Mouse (Mus musculus): ENCODE data around the gene Add3.
"Not testable (repeated sequence)": the region's sequence is repeated elsewhere in the genome, so short reads cannot be mapped to it uniquely, and the experiment has no call there.

The Add3 gene

DNA sequence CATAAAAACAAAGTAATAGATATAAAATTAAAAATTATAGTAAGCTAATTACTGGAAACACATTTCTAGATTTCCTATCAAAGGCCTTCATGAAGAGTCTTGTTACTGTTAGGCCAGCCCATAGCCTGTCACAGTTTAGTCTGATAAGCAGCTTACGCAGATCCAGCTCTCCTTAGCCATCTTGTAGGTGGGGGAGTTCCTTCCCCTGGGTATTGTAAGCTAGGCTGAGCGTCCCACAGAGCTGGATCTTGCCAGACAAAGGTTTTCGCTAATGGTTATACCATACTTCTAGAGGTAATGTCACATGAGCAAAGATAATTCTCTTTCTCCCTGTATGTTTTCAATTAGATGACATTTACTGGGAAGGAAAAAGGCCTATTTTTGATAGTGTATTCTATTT is 50.0 kb downstream of the Add3 start:
- in situ Hi-C loops (cut with MboI; ENCODE audit: low sequenced_read_pairs): no loop called here

DNA sequence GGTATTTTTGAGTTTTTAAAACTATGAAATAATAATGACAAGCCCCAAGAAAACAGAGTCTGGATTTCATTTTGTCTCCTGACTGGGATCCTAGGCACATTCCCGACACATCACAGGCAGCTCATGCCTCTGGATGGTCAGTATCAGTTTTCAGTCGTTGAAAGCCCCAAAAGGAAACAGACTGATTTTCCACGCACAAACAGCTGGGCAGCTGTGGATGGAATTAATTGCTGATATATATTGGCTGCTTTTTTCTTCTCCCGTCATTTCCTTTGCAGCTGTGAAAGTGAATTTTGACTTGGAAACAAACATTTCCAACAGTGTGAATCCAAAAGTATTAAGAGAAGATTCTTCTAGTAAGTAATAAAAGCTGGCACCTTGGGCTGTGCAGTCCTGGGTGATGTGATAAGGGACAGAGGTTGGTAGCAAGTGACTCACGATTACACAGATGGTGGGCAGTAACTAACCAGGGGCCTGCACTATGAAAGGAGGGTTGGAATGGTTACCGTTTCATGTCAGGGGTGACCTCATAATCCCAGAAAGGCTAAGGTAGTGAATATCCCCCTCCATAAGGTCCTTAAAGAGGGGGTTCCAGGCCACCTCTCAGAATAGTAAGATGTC is 51.7 kb downstream of the Add3 start:
- in situ Hi-C loops (cut with MboI; ENCODE audit: low sequenced_read_pairs): no loop called here

DNA sequence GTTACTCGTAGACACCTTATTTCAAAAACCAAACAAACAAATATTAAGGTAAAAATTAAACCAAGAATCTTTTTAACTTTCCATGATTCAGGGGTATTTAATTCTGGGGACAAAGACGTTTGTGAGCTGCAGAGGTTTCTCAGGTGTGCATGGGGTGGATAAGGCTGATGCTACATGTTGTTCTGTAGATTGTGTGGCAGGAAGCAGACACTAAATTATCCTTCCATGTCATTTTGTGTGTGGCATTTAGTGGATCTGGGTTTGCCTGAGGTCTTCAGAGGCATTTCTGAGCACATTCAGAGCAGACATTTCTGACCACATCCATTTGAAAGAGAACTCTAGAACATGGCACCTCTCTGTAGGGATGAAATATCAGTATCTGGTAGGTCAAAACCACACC is 52.9 kb downstream of the Add3 start:
- in situ Hi-C loops (cut with MboI; ENCODE audit: low sequenced_read_pairs): no loop called here

DNA sequence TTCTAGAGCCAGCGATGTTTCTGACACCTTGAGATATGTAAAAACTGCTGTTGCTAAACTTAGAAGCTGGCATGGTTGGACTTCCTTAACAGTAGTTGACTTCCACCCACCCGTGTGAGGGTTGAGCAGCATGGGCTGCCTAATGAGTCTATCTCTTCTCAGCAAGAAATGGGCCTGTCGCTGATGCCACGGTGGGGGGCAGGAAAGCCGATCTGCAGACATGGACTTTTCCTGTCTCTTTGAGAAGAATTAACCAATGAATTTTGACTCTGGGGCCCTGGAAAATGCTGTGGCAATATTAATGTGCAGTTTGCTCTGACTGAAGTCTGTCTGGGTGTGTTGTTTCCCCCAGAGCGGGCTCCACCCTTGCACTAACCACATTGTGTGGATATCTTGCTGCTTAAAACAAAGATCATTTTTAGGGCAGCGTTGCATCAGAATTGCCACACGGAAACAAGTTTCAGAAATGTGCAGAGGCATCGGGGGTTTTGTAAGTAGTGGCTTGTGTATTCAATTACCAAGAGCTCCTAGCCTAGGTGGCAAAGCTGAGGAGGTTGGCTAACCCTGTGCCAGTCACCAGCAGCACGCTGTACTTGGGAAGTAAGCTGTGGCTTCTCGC is 53.8 kb downstream of the Add3 start:
- in situ Hi-C loops (cut with MboI; ENCODE audit: low sequenced_read_pairs): no loop called here

DNA sequence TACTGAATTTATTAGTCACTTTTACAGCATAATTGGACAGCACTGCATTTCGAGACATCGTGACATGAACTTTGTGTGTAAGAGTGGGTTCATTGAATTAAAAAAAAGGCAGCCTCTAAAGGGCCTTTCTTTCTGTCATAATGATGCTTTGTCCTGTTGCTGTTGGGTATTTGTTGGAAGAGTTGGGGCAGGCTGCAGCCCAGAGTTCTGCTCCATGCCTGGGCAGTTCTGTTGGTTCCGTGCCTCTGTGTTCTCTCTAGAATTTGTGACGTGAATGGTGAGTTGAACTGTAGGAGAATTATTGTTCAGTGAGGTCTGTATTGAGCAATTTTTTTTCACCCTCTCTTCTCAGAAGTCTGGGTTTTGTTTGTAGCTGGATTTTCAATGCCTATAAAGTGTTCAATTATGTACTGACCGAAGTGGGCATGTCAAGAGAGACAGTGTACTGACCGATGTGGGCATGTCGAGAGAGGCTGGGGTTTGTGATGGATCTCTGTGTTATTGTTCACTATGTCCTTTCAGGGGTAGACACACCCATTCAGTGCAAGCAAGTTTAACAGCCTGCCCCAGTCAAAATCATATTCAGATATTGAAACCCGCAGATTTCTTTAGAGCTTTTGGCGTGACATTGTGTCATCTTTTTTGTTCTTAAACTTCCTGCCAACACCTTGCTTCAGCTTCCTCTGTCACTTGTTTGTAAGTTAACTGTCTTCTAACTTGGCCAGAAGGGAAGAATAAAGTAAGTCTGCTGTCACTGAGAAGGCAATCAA is 54.7 kb downstream of the Add3 start:
- in situ Hi-C loops (cut with MboI; ENCODE audit: low sequenced_read_pairs): no loop called here

DNA sequence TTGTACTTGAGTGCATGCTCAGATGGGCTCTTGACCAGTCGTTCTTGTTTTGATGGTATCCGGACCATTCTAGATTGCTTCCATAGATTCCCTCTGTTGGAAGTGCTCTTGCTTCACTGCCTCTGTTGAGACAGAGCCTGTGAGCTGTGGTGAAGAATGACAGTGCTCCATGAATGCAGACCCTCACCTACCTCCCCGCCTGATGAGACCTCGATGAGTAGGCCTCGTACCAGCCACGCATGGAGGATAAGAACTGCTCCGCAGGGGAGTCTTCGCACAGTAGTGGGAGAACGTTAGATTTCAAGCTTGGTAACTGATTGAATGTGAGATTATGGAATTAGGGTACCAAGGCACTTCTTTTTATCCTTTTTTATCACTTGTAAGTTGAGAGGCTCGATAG is 56.7 kb downstream of the Add3 start:
- in situ Hi-C loops (cut with MboI; ENCODE audit: low sequenced_read_pairs): no loop called here

DNA sequence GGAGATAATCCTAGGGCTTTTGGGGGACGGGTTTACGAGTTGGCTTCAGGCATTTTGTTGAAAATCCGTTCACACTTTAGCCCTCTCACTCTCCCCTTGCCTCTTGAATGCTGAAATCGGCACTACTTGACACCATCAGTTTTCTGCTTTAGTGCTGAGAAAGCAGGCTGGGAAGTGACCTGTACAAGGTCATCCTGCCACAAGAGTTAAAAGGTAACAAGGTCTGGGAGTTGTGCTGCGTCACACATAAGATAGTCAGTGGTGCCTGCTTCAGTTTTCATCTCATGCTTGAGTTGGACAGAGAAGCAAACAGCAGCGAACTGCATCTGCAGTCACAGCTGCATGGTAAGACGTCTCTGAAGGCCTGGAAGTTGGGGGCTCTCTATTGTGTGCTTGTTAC is 57.5 kb downstream of the Add3 start:
- in situ Hi-C loops (cut with MboI; ENCODE audit: low sequenced_read_pairs): no loop called here

DNA sequence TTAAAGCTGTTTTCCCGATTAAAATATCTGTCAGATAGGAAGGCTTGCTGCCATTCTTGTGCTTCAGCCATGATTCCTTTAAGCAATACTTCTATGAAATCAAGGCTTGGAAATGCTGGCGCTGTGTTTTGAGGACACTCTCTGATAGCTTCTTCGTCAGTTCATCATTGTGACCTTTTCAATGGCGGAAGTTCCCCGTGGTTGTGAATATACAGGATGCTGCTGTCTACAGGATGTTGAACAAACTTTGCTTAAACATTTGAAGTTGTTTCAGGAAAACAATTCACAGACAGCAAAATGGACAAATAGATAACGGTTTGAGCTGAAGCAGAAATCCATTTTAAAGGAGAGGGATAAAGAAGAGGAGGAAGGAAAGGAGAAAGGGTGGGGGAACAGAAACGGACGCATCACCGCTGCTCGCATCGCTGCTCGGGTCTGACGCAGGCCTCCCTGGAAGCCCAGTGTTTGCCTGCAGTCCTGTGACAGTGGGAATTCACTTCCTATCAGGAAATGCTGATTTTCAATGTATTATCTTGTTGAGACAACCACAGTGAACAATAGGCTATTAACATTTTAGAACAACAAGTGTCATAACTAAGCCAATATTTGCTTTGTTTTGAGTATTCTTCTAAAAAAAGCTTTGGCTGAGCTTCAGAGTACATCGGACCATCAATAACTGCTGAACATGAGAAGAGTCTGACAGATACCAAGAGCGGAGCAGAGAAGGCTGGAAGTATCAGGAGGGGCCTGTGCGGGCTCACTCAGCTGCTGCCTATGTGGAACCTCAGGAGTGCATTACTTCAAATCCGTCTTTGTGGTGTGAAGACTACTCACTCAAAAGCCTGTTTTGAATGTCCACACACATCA is 58.7 kb downstream of the Add3 start:
- in situ Hi-C loops (cut with MboI; ENCODE audit: low sequenced_read_pairs): no loop called here

DNA sequence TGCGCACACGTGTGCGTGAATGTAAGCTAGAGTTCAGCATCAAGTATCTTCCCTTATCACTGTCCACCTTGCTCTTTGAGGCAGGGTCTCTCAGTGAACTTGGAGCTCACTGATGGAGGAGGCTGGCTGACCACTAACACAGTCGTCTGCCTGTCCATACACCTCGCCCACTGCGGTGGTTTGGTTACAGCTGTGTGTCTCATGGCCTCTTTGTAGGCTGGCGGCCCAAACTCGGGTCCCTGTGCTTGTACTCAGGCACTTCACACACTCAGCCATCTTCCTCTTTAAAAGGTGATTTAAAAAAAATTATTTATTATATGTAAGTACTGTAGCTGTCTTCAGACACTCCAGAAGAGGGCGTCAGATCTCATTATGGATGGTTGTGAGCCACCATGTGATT is 59.5 kb downstream of the Add3 start:
- in situ Hi-C loops (cut with MboI; ENCODE audit: low sequenced_read_pairs): no loop called here

DNA sequence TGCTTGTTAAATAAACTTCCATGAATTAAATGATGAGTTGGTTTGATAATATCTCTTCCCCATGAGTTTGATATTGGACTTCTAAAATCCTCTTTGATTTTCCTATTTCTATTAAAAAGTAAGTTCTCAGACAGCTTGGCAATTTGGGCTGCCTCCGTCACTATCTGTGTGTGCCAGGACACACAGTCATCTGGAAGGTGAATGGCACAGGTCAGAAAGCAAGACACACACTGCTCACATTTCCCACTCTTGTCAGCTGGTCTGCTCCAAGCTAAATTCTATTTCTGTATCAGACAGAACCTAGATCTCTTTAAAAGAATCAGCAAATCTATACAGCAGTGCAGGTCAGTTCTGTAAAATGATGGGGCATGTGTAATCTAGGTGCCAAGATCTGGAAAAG is 61.9 kb downstream of the Add3 start:
- in situ Hi-C loops (cut with MboI; ENCODE audit: low sequenced_read_pairs): no loop called here

DNA sequence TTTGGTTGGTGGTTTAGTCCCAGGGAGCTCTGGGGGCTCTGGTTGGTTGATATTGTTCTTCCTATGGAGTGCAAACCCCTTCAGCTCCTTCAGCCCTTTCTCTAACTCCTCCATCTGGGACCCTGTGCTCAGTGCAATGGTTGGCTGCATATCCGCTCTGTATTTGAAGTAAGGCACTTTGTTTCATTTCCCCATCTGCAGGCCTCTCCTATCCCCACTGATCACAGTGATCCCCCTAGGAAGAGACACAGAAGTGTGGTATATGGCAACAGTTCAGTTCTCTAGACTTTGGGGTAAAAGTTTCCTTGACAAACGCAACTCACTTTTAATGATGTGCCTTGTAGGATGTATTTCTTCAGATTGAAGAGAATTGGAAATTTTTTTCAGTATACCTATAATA is 66.7 kb downstream of the Add3 start:
- in situ Hi-C loops (cut with MboI; ENCODE audit: low sequenced_read_pairs): no loop called here

DNA sequence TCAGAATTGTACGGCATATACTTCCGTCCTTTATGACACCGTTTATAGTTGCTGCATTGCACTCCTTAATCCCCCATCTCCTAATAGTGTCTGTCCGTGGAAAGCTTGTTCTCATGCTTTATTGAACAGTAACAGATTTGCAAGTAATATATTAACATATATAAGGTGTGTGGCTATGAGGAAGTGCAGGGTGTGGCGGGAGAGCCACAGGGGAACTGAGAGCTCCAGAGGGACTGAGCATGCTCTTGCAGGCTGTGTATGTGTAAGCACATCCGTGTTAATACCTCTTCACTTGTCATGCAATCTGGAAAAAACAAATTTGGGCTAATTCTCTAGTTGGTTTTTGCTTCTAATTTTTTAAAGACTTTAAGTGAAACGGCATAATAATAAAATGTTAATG is 68.6 kb downstream of the Add3 start:
- in situ Hi-C loops (cut with MboI; ENCODE audit: low sequenced_read_pairs): no loop called here

DNA sequence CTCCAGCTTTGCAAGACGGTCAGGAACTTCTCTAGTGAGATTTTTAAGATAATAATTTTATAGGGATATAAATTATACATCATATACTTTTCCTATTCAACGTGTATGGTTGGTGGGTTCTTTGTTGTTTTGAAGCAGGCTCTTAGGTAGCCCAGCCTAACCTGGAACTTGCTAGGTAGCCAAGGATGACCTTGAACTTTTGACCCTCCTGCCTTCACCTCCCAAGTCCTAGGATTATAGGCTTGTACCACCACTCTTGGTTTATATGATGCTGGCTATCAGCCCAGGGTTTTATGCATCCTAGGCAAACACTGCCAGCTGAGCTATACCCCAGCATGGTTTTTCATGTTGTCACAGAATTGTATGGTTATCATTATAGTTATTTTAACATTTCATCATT is 70.0 kb downstream of the Add3 start:
- in situ Hi-C loops (cut with MboI; ENCODE audit: low sequenced_read_pairs): no loop called here

DNA sequence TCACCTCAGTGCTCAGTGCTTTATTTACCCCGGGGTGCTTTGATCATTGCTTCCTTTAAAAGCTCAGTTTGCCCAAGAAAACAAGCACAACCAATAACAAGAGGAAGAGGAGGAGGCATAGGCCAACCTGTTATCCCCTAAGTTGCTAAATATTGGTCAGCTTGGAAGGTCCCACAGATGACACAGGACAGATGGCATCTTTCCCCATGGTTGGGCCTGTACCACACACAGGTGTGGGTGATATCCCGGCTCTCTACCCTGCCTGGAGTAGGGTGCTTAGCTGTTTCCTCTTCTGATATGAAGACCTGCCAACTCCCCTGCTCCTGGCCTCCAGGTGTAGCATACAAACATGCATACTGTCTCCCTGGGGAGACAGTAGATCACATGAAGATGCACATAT is 75.1 kb downstream of the Add3 start:
- in situ Hi-C loops (cut with MboI; ENCODE audit: low sequenced_read_pairs): no loop called here

DNA sequence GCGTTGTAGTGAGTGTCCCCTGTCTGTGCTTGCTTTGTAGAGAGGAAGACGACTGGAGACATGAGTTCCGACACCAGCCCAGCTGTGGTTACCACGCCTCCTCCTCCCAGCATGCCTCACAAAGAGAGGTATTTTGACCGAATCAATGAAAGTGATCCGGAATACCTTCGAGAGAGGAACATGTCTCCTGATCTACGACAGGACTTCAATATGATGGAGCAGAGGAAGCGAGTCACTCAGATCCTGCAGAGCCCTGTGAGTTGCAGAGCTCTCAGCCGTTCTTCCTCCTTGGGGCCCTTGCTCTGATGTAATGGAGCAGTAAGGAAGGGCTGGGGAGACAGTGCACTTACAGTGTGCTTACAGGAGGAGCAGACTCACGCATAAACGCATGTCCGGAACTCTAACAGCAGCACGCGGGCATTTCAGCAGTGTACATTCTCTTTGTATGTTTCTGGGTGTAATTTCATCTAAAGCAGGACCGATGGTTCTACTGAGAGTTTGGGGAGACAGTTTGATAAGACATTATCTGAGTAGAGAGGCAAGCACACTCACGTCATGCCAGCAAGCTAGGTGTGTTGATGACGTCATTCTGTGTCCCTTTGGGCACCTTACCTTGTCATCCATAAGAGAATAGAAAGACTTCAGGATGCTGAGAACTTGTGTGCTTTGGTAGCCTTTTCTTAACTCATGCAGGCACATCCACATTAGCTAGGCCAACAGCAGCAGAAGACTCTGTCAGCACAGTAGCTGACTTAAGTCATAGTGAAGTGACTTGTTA is 76.7 kb downstream of the Add3 start:
- in situ Hi-C loops (cut with MboI; ENCODE audit: low sequenced_read_pairs): no loop called here

DNA sequence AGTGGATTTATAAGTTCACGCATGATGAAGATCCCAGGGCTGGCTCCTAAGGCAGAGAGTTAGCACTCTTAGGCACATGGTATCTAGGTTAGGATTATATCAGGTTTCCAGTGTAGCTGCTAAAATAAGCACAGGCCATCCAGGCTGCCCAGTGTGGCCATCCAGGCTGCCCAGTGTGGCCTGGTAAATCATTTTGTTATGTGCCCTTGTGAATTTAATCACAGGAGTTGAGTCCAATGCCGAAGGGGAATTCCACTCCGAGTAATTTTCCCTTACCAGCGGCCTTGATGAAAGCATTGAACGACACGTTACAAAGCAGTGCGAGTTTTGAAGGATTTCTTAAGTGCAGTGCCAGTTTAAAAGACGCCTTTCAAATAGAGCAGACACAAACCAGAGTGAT is 77.6 kb downstream of the Add3 start:
- in situ Hi-C loops (cut with MboI; ENCODE audit: low sequenced_read_pairs): no loop called here

DNA sequence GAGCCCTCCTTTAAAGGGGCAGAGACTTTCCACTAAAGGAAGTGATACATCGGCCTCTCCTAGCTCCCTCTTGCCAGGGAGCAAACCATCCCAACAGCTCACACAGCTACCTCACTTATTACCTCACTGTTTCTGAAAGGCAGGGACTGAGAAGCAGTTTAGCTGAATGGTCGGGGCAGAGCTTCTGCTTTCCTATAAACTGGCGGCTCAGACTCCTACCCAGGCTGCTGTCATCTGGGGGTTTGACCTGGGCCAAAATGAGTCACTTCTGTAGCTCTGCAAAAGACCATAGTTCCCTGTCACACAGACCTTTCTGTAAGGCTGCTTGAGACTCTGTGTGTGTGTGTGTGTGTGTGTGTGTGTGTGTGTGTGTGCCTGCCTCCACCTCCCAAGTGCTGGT is 79.1 kb downstream of the Add3 start:
- in situ Hi-C loops (cut with MboI; ENCODE audit: low sequenced_read_pairs): no loop called here

DNA sequence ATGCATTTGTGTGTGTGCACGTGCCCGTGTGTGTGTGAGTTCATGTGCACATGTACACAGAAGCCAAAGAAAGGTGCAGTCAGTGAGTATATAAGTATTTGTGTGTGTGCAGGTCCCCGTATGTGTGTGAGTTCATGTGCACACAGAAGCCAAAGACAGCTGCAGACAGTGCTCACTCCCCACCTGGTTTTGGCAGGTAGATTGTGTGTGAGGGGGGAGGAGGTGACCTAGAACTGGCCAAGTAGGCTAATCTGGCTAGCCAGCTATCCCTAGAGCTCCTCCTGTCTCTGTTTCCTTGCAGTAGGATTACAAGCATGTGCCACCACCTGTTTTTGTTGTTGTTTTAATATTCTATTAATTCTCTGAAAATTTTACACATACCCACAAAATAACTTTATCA is 80.9 kb downstream of the Add3 start:
- in situ Hi-C loops (cut with MboI; ENCODE audit: low sequenced_read_pairs): no loop called here

DNA sequence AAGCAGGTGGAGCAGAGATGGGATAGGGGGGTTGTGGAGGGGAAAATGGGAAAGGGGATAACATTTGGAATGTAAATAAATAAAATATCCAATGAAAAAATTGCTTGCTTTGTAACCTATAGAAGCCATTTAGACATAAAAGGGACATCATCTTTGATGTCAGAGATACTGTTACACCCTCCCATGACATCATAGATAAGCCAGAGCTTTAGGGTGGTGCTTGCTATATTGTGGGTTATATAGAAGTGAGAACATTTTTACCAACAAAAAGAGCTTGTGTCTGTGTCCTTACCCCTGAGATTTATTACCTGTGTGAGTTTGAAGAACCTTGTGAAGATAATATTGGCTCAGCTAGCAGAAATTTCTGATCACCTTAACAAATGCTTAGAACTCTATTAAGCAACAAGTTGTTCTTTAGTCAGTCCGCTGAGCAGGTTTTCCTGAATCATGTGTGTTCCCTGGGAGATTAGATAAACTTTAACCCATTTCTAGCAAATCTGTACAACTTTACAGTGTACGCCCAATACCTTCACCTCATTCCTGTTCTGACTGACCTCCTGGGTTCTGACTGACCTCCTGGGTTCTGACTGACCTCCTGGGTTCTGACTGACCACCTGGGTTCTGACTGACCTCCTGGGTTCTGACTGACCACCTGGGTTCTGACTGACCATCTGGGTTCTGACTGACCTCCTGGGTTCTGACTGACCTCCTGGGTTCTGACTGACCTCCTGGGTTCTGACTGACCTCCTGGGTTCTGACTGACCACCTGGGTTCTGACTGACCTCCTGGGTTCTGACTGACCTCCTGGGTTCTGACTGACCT is 85.2 kb downstream of the Add3 start:
- in situ Hi-C loops (cut with MboI; ENCODE audit: low sequenced_read_pairs): not testable (repeated sequence)

DNA sequence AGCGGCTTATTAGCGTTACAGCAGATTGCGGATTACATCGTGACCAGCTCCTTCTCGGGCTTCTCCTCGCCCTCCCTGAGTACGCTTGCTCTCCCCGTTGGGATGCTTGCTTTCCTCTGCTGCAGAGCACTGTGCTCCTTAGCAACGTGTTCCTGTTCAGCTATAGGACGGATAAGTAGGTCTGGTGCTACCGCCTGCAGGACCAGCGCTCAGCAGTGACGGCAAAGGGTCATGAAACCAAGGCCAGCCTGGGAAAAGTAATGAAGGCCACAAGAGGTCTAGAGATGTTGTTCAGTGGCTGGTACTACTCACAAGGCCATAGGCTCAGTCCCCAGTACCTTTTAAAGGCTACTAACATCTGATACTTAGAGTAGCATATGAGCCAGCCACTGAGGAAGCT is 86.4 kb downstream of the Add3 start:
- in situ Hi-C loops (cut with MboI; ENCODE audit: low sequenced_read_pairs): no loop called here
